Mouse (Mus musculus) olfactory bulb, adult 2 months (tissue): Measurements from ENCODE around the gene Efcab12. TPM values are rescaled to one million over a fixed set of nuclear protein-coding genes. Genes with fewer than 3 reads are reported as not detected.
A peak's percentile ranks its signal among the peaks of the same experiment; 100 is the strongest.

Experiments
- H3K27ac ChIP-seq: fragments of 200-500 bp; 2 replicates; pipeline ENCODE4 v1.5.1; 2012; ENCODE audit warnings: low read depth, low read length; ENCODE audit not compliant: insufficient read depth
- H3K4me1 ChIP-seq: fragments of 200-500 bp; 2 replicates; pipeline ENCODE4 v1.6.1; 2012; ENCODE audit warnings: low read length; ENCODE audit not compliant: control insufficient read depth, insufficient read depth
- H3K4me3 ChIP-seq: fragments of 200-500 bp; 2 replicates; pipeline ENCODE4 v1.5.1; 2012; ENCODE audit warnings: mild to moderate bottlenecking, low read depth, low read length, moderate library complexity; ENCODE audit not compliant: insufficient read depth
- CTCF ChIP-seq: fragments of 200-500 bp; IDR thresholded peaks from 2 replicates; pipeline ENCODE4 v1.5.1; 2012; ENCODE audit warnings: low read depth, mild to moderate bottlenecking, low read length, moderate library complexity; ENCODE audit not compliant: insufficient read depth
- POLR2A ChIP-seq: fragments of 200-500 bp; IDR thresholded peaks from 2 replicates; pipeline ENCODE4 v1.6.1; 2012; ENCODE audit warnings: mild to moderate bottlenecking, low read depth, low read length, moderate library complexity; ENCODE audit not compliant: insufficient read depth
- WGBS: fragments of 180-500 bp; shearing (Covaris S2); methylation state at CpG from one replicate; pipeline ENCODE4 v1.1.7; 2018; 5-methylcytosine and 5-hydroxymethylcytosine counted together
- polyA plus RNA-seq: library from polyadenylated mRNA; stranded (reverse); fragments of >200 nt; gene quantifications from 2 replicates; pipeline ENCODE4 v1.2.4, GENCODE M21; 2012; ENCODE audit warnings: low replicate concordance; ENCODE audit not compliant: missing spikeins, insufficient read depth, insufficient read length

Gene Efcab12
- polyA plus RNA-seq, 1 experiment = not detected

- peak overlapping the region; percentile 59 for H3K4me3 ChIP-seq
- peaks cover 18% of the 10 kb centered on the region for H3K4me1 ChIP-seq
- H3K27ac ChIP-seq = no peak overlapping the region
- TF ChIP-seq POLR2A (no peak), CTCF (no peak)
- 2% methylated on average over 14 of the region's 14 CpGs for WGBS
Observed at GRCm38 (mm10) chr6:115773966-115774413, 64.2 kb downstream of the Efcab12 start.

- WGBS = 100% methylated on average over 1 of the region's 1 CpGs
- Histone ChIP-seq H3K4me3 (no peak overlapping the region), H3K4me1 (peaks cover 18% of the 10 kb centered on the region), H3K27ac (no peak overlapping the region)
- no peak for TF ChIP-seq CTCF
- TF ChIP-seq POLR2A = no peak
Observed at GRCm38 (mm10) chr6:115772604-115773003, 65.6 kb downstream of the Efcab12 start.

GRCm38 (mm10) chr6:115772201-115772600 is 66.0 kb downstream of the Efcab12 start:
- TF ChIP-seq CTCF (no peak), POLR2A (no peak)
- peaks cover 18% of the 10 kb centered on the region for H3K4me1 ChIP-seq
- no peak overlapping the region for H3K4me3 ChIP-seq
- H3K27ac ChIP-seq = no peak overlapping the region
- WGBS = 85% methylated on average over 6 of the region's 6 CpGs

DNA sequence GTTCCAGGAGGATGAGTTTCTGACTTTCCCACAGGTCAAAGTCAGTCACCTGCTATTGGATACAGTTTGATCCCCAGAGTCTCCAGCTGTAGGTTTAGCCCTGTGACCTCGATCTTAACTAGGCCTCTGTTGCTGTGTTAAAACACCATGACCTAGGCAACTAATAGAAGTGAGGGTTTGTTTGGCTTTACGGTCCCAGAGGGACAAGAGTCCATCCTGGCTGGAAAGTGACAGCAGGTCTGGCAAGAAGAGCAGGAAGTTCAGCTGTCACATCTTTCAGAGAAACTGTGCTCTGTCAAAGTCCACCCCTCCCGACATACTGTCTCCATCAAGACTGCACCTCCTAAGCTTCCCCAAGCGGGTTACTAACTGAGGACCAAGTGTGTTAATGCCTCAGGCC is 67.4 kb downstream of the Efcab12 start:
- H3K27ac ChIP-seq = no peak overlapping the region
- TF ChIP-seq POLR2A (no peak), CTCF (no peak)
- WGBS = 81% methylated on average over 4 of the region's 4 CpGs
- H3K4me3 ChIP-seq = no peak overlapping the region
- peaks cover 16% of the 10 kb centered on the region for H3K4me1 ChIP-seq

DNA sequence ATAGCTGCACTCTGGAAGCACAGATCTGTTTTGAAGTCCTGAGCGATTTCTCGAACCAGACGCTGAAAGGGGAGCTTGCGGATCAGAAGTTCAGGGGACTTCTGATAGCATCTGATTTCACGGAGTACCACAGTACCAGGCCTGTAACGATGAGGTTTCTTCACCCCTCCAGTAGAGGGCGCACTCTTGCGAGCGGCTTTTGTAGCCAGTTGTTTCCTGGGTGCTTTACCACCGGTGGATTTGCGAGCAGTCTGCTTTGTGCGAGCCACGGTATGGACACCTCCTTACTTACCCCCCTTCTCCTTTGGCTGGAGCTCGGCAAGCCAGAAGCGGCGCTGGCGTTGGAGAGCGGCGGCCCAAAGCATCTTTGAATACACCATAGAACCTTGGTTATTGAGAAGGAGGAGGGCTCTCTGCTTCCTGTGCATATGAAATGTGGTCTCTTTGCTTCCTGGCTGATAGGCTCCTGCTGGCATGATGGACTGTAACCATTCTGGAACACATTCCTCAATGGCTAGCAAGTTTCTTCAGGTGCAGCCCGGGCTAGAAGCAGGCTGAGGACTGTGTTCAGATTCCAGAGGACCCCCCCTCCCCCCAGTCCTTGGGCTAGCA is 68.0 kb downstream of the Efcab12 start:
- H3K4me1 ChIP-seq = peaks cover 10% of the 10 kb centered on the region
- no peak overlapping the region for H3K4me3 ChIP-seq
- no peak overlapping the region for H3K27ac ChIP-seq
- WGBS = 85% methylated on average over 20 of the region's 20 CpGs
- TF ChIP-seq POLR2A = no peak
- no peak for TF ChIP-seq CTCF

DNA sequence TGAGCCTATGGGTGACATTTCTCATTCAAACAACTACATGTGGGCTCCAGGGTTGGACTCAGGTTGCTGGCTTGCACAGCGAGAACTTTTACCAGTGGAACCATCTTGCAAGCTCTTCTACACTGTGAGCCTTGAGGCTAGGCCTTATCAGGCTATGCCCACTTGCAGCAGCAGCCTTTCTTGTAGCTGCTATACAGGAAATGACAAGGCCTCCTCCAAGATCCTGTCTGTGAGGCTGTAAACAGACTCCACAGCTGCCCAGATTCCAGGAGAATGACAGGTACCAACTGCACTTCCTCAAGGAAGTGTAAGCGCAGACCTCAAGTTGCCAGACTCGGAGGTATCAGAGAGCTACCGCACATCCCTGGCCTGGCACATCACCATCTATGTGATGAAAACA is 70.0 kb downstream of the Efcab12 start:
- Histone ChIP-seq H3K4me1 (peaks cover 5% of the 10 kb centered on the region), H3K27ac (no peak overlapping the region), H3K4me3 (no peak overlapping the region)
- no peak for TF ChIP-seq CTCF
- no peak for TF ChIP-seq POLR2A
- WGBS = 96% methylated on average over 4 of the region's 4 CpGs

- peaks cover 9% of the 10 kb centered on the region for H3K4me1 ChIP-seq
- no peak overlapping the region for H3K27ac ChIP-seq
- TF ChIP-seq CTCF (no peak), POLR2A (no peak)
- WGBS = 66% methylated on average over 9 of the region's 9 CpGs
- no peak overlapping the region for H3K4me3 ChIP-seq
Observed at GRCm38 (mm10) chr6:115767357-115767756, 70.9 kb downstream of the Efcab12 start.

GRCm38 (mm10) chr6:115764179-115764578 is 74.0 kb downstream of the Efcab12 start:
- TF ChIP-seq POLR2A = no peak
- TF ChIP-seq CTCF = no peak
- 37% methylated on average over 7 of the region's 7 CpGs for WGBS
- Histone ChIP-seq H3K27ac (no peak overlapping the region), H3K4me1 (peaks cover 13% of the 10 kb centered on the region), H3K4me3 (no peak overlapping the region)

- no peak within 1 kb of the TSS for H3K4me3 ChIP-seq
- TF ChIP-seq CTCF (no peak), POLR2A (no peak)
- peak within 1 kb of the TSS; percentile 56 for H3K27ac ChIP-seq
- peaks cover 13% of the 10 kb centered on the region for H3K4me1 ChIP-seq
- 15% methylated on average over 9 of the region's 9 CpGs for WGBS
Observed at GRCm38 (mm10) chr6:115761995-115762756, 76.0 kb downstream of the Efcab12 start, which contains the start of gene Tmem40. TSS of gene Tmem40 (minus strand) at chr6:115762410.
